ENCODE assay signal across 8 mouse cellular contexts in genomic region chr11:107132426-107132825, GRCm38 (mm10). TPM values are rescaled to one million over a fixed set of nuclear protein-coding genes. Genes with fewer than 3 reads are reported as not detected.
DNase-seq lines count a peak whose midpoint lies in the region; ATAC-seq and TF ChIP-seq lines count a peak whose summit lies in the region.

No protein-coding gene starts in this region.

- peak overlapping the region; percentile 57 for H3K4me3 ChIP-seq in layer of hippocampus, adult 2 months
- peak overlapping the region; percentile 94 for H3K4me3 ChIP-seq in embryonic facial prominence, embryonic 12.5 days
- peak overlapping the region; percentile 89 for H3K4me3 ChIP-seq in lung, postnatal 0 days (ENCODE audit: low read depth, low read length)

- no peaks in the 10 kb centered on the region for H3K9me3 ChIP-seq in embryonic facial prominence, embryonic 12.5 days
- no peaks in the 10 kb centered on the region for H3K9me3 ChIP-seq in lung, postnatal 0 days (ENCODE audit: low read length)

- peak; percentile 22; the same call in 1 of the 2 replicates for ATAC-seq in embryonic facial prominence, embryonic 12.5 days (ENCODE audit: insufficient number of reproducible peaks, insufficient read depth, low FRiP score, low TSS enrichment)
- peak; percentile 30 for ATAC-seq in lung, postnatal 0 days

- no peaks in the 10 kb centered on the region for H3K36me3 ChIP-seq in embryonic facial prominence, embryonic 12.5 days
- H3K36me3 ChIP-seq in lung, postnatal 0 days (ENCODE audit: insufficient read depth, low read length), result no peaks in the 10 kb centered on the region

- H3K27ac ChIP-seq in layer of hippocampus, adult 2 months, result peak overlapping the region; percentile 96; the same call in 1 of the 2 replicates
- H3K27ac ChIP-seq in embryonic facial prominence, embryonic 12.5 days, result peak overlapping the region; percentile 97
- peak overlapping the region; percentile 71 for H3K27ac ChIP-seq in lung, postnatal 0 days (ENCODE audit: low read length)

- H3K4me1 ChIP-seq in embryonic facial prominence, embryonic 12.5 days, result peaks cover 4% of the 10 kb centered on the region
- peaks cover 5% of the 10 kb centered on the region; the same call in 1 of the 2 replicates for H3K4me1 ChIP-seq in lung, postnatal 0 days (ENCODE audit: insufficient read depth, low read depth, low read length)

- peak overlapping the region; percentile 96 for H3K9ac ChIP-seq in embryonic facial prominence, embryonic 12.5 days
- peak overlapping the region; percentile 91 for H3K9ac ChIP-seq in lung, postnatal 0 days (replicated peaks; ENCODE audit: low read depth)

- WGBS in embryonic facial prominence, embryonic 12.5 days, result under 1% methylated on average over 16 of the region's 16 CpGs
- 1% methylated on average over 16 of the region's 16 CpGs for WGBS in lung, postnatal 0 days

- H3K4me2 ChIP-seq in embryonic facial prominence, embryonic 12.5 days (replicated peaks), result peak overlapping the region; percentile 82
- H3K4me2 ChIP-seq in lung, postnatal 0 days (replicated peaks; ENCODE audit: low read depth, low read length), result peak overlapping the region; percentile 96

- TF ChIP-seq EP300 in lung, postnatal 0 days (IDR thresholded peaks at IDR 0.05), result no peak

- H3K27me3 ChIP-seq in embryonic facial prominence, embryonic 12.5 days, result no peaks in the 10 kb centered on the region
- no peaks in the 10 kb centered on the region for H3K27me3 ChIP-seq in lung, postnatal 0 days (replicated peaks; ENCODE audit: insufficient read depth, low read length)

- no peak for DNase-seq in layer of hippocampus, adult 2 months (ENCODE audit: low spot score in 2 of 2)
- no peak for DNase-seq in layer of hippocampus, adult 11-12 months (ENCODE audit: low spot score)
- peak; percentile 55 for DNase-seq in kidney, adult 18-20 months
- peak; percentile 52 for DNase-seq in lung, postnatal 0 days (ENCODE audit: low spot score)
- DNase-seq in thymus, postnatal 36 days, result no peak
- no peak for DNase-seq in frontal cortex, postnatal 25 days (ENCODE audit: low spot score in 2 of 2)
- no peak for DNase-seq in thymus, postnatal 4 days

- peak; percentile 1; the same call in 1 of the 2 replicates for TF ChIP-seq CTCF in layer of hippocampus, adult 2 months (conservative IDR thresholded peaks at IDR 0.05)
- no peak for TF ChIP-seq CTCF in lung, postnatal 0 days (IDR thresholded peaks at IDR 0.05)

RNA-seq across cellular contexts. Expression of gene Bptf, which starts 0.5 kb away (rescaled TPM):
- total RNA-seq in layer of hippocampus, adult 2 months (2021), result 10 to 100 TPM; 69.3 to 76.2 TPM
- polyA plus RNA-seq in embryonic facial prominence, embryonic 12.5 days (2016; fragmentation: Nextera tagmentation; extraction: Ambion mirVana), result 39.4 and 41.4 TPM in 2 replicates
- polyA plus RNA-seq in lung, postnatal 0 days (2015; fragmentation: Nextera tagmentation; extraction: Ambion mirVana), result 19.8 and 23.0 TPM in 2 replicates

RNA-seq across cellular contexts. Expression of gene Nol11, which starts 56.8 kb away (rescaled TPM):
- total RNA-seq in layer of hippocampus, adult 2 months (2021), result 10 to 100 TPM; 25.9 to 26.4 TPM
- 65.2 and 69.5 TPM in 2 replicates for polyA plus RNA-seq in embryonic facial prominence, embryonic 12.5 days (2016; fragmentation: Nextera tagmentation; extraction: Ambion mirVana)
- polyA plus RNA-seq in lung, postnatal 0 days (2015; fragmentation: Nextera tagmentation; extraction: Ambion mirVana), result 15.5 and 18.4 TPM in 2 replicates

Comparison
In these comparisons a context has a peak if more than half of its experiments do, and no peak if none do; other contexts are left out.
1. DNase-seq: peak in kidney, adult 18-20 months (single experiment) and lung, postnatal 0 days (single experiment); none in layer of hippocampus, adult 2 months (0 of 2), layer of hippocampus, adult 11-12 months (single experiment), thymus, postnatal 36 days (0 of 2), frontal cortex, postnatal 25 days (0 of 2) and thymus, postnatal 4 days (single experiment).
2. Peak in every context shown above with its lines, with median percentiles within 50 percentile points of each other: H3K27ac ChIP-seq and H3K4me3 ChIP-seq.